Mouse (Mus musculus): ENCODE measurements around the gene Dync1h1. TPM values are rescaled to one million over a fixed set of nuclear protein-coding genes. Genes with fewer than 3 reads are reported as not detected.

Gene Dync1h1
- polyA plus RNA-seq, 1 experiment, result 186 TPM

DNA sequence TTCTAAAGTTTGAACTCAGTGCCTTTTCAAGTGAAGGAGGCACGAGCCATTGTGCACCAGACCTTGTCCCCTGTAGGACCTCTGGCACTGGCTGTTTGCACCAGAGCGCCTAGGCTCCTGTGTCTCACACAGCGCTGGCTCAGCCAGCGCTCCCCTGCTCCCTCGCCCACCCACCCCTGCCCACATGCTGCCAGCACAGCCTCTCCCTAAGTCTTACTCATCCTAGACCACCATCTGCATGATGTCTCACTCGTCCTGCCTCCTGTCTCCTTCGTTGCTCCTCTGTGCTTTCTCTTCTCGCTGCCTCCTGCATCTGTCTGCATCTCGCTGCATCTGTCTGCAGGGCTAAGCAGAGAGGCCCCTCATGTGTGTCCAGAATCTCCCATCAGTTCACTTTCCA is 22.9 kb upstream of the Dync1h1 start:
- TF ChIP-seq POLR2A (IDR thresholded peaks at IDR 0.05; ENCODE audit: low read depth, low read length) (no peak), CTCF (conservative IDR thresholded peaks at IDR 0.05; ENCODE audit: insufficient read depth, insufficient read length, low read depth, low read length) (no peak)

DNA sequence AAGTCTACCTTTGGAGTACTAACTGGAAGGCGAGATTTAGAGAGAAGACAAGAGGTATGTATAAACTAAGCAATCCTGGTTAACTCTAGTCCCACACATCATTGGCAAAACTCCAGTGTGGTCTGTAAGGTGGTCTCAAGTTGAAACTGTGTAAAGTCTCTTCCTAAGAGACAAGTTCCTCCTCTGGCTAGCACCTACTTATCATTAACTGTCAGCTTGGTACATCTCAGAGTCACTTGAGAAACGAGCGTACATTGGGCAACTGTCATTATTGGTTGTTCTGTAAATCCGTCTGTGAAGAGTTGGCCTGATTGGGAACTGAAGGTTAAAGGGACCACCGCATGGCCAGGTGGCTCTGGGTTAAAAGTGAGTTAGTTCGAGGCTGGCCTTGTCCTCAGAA is 12.6 kb upstream of the Dync1h1 start:
- Histone ChIP-seq H3K27ac (ENCODE audit: insufficient read depth, low read depth, low read length) (no peak overlapping the region), H3K4me1 (ENCODE audit: control insufficient read depth, insufficient read depth, low read length) (peaks cover 3% of the 10 kb centered on the region; the same call in 1 of the 2 replicates), H3K4me3 (ENCODE audit: insufficient read depth, low read depth, low read length) (no peak overlapping the region), H3K36me3 (ENCODE audit: control insufficient read depth, insufficient read depth, low read length) (no peaks in the 10 kb centered on the region), H3K27me3 (replicated peaks; ENCODE audit: control insufficient read depth, insufficient read depth, low read length) (no peaks in the 10 kb centered on the region)
- TF ChIP-seq CTCF (conservative IDR thresholded peaks at IDR 0.05; ENCODE audit: insufficient read depth, insufficient read length, low read depth, low read length) (no peak), POLR2A (IDR thresholded peaks at IDR 0.05; ENCODE audit: low read depth, low read length) (no peak)
- WGBS, result 82% methylated on average over 6 of the region's 6 CpGs
- no peak for DNase-seq

More for the DNA sequence above, 22.9 kb upstream of the Dync1h1 start:
- DNase-seq, result no peak
- no peaks in the 10 kb centered on the region for H3K36me3 ChIP-seq (ENCODE audit: control insufficient read depth, insufficient read depth, low read length)
- H3K27ac ChIP-seq (ENCODE audit: insufficient read depth, low read depth, low read length), result no peak overlapping the region
- no peaks in the 10 kb centered on the region for H3K4me1 ChIP-seq (ENCODE audit: control insufficient read depth, insufficient read depth, low read length)
- 84% methylated on average over 9 of the region's 9 CpGs for WGBS
- no peak overlapping the region for H3K4me3 ChIP-seq (ENCODE audit: insufficient read depth, low read depth, low read length)
- no peaks in the 10 kb centered on the region for H3K27me3 ChIP-seq (replicated peaks; ENCODE audit: control insufficient read depth, insufficient read depth, low read length)

DNA sequence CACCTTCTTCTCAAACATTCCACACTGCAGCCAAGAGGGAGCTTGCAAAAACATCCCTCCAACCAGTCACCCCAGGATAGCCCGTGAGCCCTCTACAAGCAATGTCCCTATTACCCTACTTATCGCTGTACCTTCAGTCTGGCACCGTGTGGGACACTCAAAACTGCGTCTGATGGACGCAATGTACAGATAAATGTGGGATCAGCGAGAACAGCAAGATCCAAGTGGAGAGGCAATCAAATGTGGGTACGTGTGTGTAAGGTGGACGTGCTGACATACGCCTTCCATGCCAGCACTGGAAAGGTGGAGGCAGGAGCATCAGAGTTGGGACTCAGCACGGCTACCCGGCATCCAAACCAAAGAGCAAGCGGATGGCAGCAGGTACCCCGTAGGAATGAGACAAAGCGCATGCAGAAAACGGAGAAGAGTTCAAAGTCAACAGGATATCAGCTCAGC is 10.4 kb upstream of the Dync1h1 start:
- Histone ChIP-seq H3K27ac (ENCODE audit: insufficient read depth, low read depth, low read length) (peak overlapping the region; percentile 83), H3K4me1 (ENCODE audit: control insufficient read depth, insufficient read depth, low read length) (peaks cover 3% of the 10 kb centered on the region; the same call in 1 of the 2 replicates), H3K27me3 (replicated peaks; ENCODE audit: control insufficient read depth, insufficient read depth, low read length) (no peaks in the 10 kb centered on the region), H3K36me3 (ENCODE audit: control insufficient read depth, insufficient read depth, low read length) (no peaks in the 10 kb centered on the region), H3K4me3 (ENCODE audit: insufficient read depth, low read depth, low read length) (peak overlapping the region; percentile 64)
- 1% methylated on average over 15 of the region's 15 CpGs for WGBS
- no peak for DNase-seq
- no peak for TF ChIP-seq CTCF (conservative IDR thresholded peaks at IDR 0.05; ENCODE audit: insufficient read depth, insufficient read length, low read depth, low read length)

DNA sequence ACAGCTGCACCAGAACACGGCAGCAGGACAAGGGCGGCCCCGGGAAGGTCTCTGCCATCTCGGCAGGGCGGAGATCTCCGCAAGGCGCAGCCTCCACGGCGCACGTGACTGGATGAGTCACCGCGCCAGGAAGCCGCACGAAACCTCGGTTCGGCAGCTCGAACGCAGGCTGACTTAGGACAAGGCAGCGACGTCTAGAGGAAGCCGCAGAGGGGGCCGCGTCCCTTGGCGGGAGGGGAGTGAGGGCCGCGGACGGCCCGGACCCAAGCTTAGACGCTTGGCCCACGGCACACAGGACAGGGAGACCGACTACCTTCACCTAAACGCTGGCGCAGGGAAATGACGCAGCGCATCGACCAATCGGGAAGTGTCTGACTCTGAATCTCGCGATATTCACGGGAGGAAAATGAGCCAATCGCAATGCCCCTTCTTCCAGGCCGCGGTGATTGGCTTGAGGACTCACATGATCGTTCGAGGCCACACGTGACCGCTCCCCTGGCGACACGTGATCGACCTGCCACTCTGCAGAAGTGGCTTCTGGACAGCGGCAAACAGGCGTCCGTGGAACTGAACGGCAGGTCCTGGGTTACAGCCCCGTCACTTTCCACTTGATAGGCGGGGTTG is 9.9 kb upstream of the Dync1h1 start:
- peak overlapping the region; percentile 83 for H3K27ac ChIP-seq (ENCODE audit: insufficient read depth, low read depth, low read length)
- peak overlapping the region; percentile 66 for H3K4me3 ChIP-seq (ENCODE audit: insufficient read depth, low read depth, low read length)
- peak; percentile 100 for DNase-seq
- H3K4me1 ChIP-seq (ENCODE audit: control insufficient read depth, insufficient read depth, low read length), result peaks cover 3% of the 10 kb centered on the region; the same call in 1 of the 2 replicates
- no peaks in the 10 kb centered on the region for H3K27me3 ChIP-seq (replicated peaks; ENCODE audit: control insufficient read depth, insufficient read depth, low read length)
- TF ChIP-seq POLR2A (IDR thresholded peaks at IDR 0.05; ENCODE audit: low read depth, low read length), result peak; percentile 83
- no peak for TF ChIP-seq CTCF (conservative IDR thresholded peaks at IDR 0.05; ENCODE audit: insufficient read depth, insufficient read length, low read depth, low read length)
- H3K36me3 ChIP-seq (ENCODE audit: control insufficient read depth, insufficient read depth, low read length), result no peaks in the 10 kb centered on the region
- under 1% methylated on average over 56 of the region's 56 CpGs for WGBS

DNA sequence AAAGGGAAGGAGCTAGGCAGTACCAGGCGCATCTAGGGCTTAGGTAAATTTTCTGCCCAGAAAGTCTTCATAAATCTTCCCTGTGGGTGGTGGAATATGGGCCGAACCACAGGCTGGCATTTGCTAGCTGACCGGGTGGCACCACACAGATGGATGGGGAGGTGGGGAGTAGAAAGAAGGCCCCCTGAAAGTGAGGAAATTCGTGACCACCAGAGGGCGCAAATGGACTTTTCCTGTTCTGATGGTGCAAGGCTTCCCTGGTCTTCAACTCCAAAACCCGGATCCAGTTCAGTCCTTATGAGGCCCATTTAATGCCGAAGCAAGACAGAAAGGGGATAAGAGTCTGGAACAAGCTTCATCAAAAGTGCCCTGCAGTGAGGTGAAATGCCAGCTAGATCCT is 2.7 kb upstream of the Dync1h1 start:
- Histone ChIP-seq H3K36me3 (ENCODE audit: control insufficient read depth, insufficient read depth, low read length) (no peaks in the 10 kb centered on the region), H3K4me3 (ENCODE audit: insufficient read depth, low read depth, low read length) (no peak overlapping the region), H3K4me1 (ENCODE audit: control insufficient read depth, insufficient read depth, low read length) (peaks cover 8% of the 10 kb centered on the region; the same call in 1 of the 2 replicates), H3K27me3 (replicated peaks; ENCODE audit: control insufficient read depth, insufficient read depth, low read length) (no peaks in the 10 kb centered on the region), H3K27ac (ENCODE audit: insufficient read depth, low read depth, low read length) (no peak overlapping the region)
- peak; percentile 61 for DNase-seq
- 11% methylated on average over 7 of the region's 7 CpGs for WGBS
- TF ChIP-seq CTCF (conservative IDR thresholded peaks at IDR 0.05; ENCODE audit: insufficient read depth, insufficient read length, low read depth, low read length) (peak; percentile 74), POLR2A (IDR thresholded peaks at IDR 0.05; ENCODE audit: low read depth, low read length) (no peak)

DNA sequence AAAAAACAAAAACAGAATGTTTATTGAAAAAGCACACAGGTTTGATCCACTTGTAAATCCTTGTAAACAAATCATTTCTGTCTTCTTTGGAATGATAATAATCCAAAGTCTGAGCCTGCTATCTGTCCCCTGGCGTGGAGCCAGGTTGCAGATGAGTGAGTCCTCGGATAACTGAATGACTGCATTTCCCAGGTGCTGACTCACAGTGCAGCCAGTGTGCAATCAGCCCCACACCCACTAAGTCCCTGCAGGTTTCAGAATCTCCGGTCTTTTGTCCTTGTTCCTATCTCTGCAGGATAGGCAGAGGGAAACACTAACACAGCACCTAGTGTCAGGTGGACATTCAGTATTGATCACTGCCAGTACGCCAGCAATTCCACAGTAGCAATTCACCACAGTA is 1.5 kb upstream of the Dync1h1 start:
- Histone ChIP-seq H3K27ac (ENCODE audit: insufficient read depth, low read depth, low read length) (no peak overlapping the region), H3K27me3 (replicated peaks; ENCODE audit: control insufficient read depth, insufficient read depth, low read length) (no peaks in the 10 kb centered on the region), H3K36me3 (ENCODE audit: control insufficient read depth, insufficient read depth, low read length) (no peaks in the 10 kb centered on the region), H3K4me1 (ENCODE audit: control insufficient read depth, insufficient read depth, low read length) (peaks cover 11% of the 10 kb centered on the region; the same call in 1 of the 2 replicates), H3K4me3 (ENCODE audit: insufficient read depth, low read depth, low read length) (no peak overlapping the region)
- no peak for TF ChIP-seq CTCF (conservative IDR thresholded peaks at IDR 0.05; ENCODE audit: insufficient read depth, insufficient read length, low read depth, low read length)
- no peak for TF ChIP-seq POLR2A (IDR thresholded peaks at IDR 0.05; ENCODE audit: low read depth, low read length)
- WGBS, result 60% methylated on average over 4 of the region's 4 CpGs
- DNase-seq, result no peak

DNA sequence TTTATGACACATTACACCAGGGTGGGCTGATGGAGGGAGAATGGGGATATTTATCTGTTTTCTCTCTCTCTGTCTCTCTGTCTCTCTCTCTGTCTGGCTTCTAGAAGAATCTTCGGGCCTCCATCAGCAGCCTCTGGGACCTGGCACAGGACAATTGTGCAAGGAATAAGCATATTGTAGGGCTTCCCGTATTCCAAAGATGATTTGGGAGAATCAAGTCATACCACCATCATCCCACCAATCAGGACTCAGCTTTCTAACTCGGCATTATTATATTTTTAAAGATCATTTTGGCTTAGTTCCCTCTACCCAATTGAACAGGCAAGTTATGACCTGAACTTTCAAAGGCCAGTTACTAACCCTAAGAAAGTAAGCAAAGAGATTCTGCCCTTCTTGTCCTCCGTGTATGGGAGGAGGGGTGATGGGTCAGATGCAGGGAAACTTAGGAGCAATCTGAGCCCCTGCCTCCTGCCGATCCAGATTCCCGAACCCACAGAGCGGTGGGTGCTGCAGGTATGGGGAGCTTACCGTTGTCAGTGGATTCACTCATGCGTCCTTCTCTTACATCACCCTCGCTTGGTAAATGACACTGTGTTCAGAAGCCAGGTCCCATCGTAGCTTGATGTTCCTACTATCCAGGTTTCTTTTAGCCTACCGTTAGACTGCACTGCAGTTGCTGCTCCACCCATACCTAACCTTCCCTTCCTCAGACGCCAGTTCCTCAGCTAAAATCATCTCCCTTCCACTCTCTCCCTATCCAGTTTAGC is 844 bp upstream of the Dync1h1 start:
- Histone ChIP-seq H3K27ac (ENCODE audit: insufficient read depth, low read depth, low read length) (no peak overlapping the region), H3K4me1 (ENCODE audit: control insufficient read depth, insufficient read depth, low read length) (peaks cover 11% of the 10 kb centered on the region; the same call in 1 of the 2 replicates), H3K27me3 (replicated peaks; ENCODE audit: control insufficient read depth, insufficient read depth, low read length) (no peaks in the 10 kb centered on the region), H3K4me3 (ENCODE audit: insufficient read depth, low read depth, low read length) (no peak overlapping the region), H3K36me3 (ENCODE audit: control insufficient read depth, insufficient read depth, low read length) (no peaks in the 10 kb centered on the region)
- DNase-seq, result no peak
- 59% methylated on average over 13 of the region's 13 CpGs for WGBS
- TF ChIP-seq CTCF (conservative IDR thresholded peaks at IDR 0.05; ENCODE audit: insufficient read depth, insufficient read length, low read depth, low read length), result no peak
- no peak for TF ChIP-seq POLR2A (IDR thresholded peaks at IDR 0.05; ENCODE audit: low read depth, low read length)
